Comparison of ENCODE assay signal across 30 mouse cellular contexts in genomic region chrX:56269706-56270105, GRCm38 (mm10). TPM values are rescaled to one million over a fixed set of nuclear protein-coding genes. Genes with fewer than 3 reads are reported as not detected.
A peak's percentile ranks its signal among the peaks of the same experiment; 100 is the strongest.
DNase-seq lines count a peak whose midpoint lies in the region; ATAC-seq lines count a peak whose summit lies in the region.
"Had no signal": no experiment of that assay in that cellular context is flagged by ENCODE, and none has a peak within 500 bp of the region (broad histone marks: within the 10 kb centered on the region; RNA-seq: fewer than 3 reads in every experiment).

No protein-coding gene starts in this region.

- no peak for ATAC-seq in erythroblast, adult 5-6 weeks (replicated peaks; ENCODE audit: low FRiP score, poor library complexity, severe bottlenecking)
- ATAC-seq: forebrain, postnatal 0 days; intestine, postnatal 0 days; midbrain, embryonic 16.5 days had no signal

- DNase-seq in layer of hippocampus, adult 9-11 months: peak; percentile 6
- DNase-seq in layer of hippocampus, adult 11-12 months (ENCODE audit: low spot score): no peak
- DNase-seq in left cerebral cortex, adult 18-20 months (ENCODE audit: low spot score in 2 of 2): peak; percentile 26 to 39
- peak; percentile 16 to 82 for DNase-seq in left cerebral cortex, postnatal 25 days (ENCODE audit: low spot score in 2 of 2)
- peak; percentile 4 for DNase-seq in right cerebral cortex, postnatal 25 days
- DNase-seq in urinary bladder, postnatal 25 days (ENCODE audit: low spot score): no peak
- no peak for DNase-seq in cerebellum, adult 18-20 months
- DNase-seq: adrenal gland, adult 8-10 months; cerebellum, adult 11 months; cerebellum, postnatal 10 days; forebrain, postnatal 0 days; gastrocnemius, postnatal 25 days; heart, adult 18-20 months; heart, postnatal 4 days; kidney, adult 9 months; kidney, postnatal 10 days; liver, embryonic 13.5 days; lung, adult 2 months; lung, postnatal 10 days; spleen, adult 18-20 months; thymus, adult 18-20 months; thymus, postnatal 25 days had no signal

- intact Hi-C loops in left cerebral cortex, postnatal 25 days (cut with DNase I): loop anchor here (5.0 kb wide), 1 partner anchor 73 kb away; no protein-coding TSS in a partner anchor

RNA-seq across cellular contexts. Expression of gene Gm773, which starts 57.0 kb away (rescaled TPM):
- total RNA-seq in left cerebral cortex, adult 18-20 months (2021): not detected
- total RNA-seq in left cerebral cortex, postnatal 25 days (2021): not detected
- total RNA-seq in erythroblast, adult 5-6 weeks (2015; ENCODE audit: low replicate concordance): not detected in 2 replicates
- not detected in 2 replicates for total RNA-seq in erythroblast, adult 5-6 weeks (2017; ENCODE audit: low replicate concordance)
- total RNA-seq: adrenal gland, adult 8-10 months; common myeloid progenitor, adult 5-6 weeks; forebrain, postnatal 0 days; G1E; gastrocnemius, adult 18-20 months; gastrocnemius, postnatal 25 days; heart, adult 18-20 months; heart, postnatal 4 days; layer of hippocampus, postnatal 10 days; neutrophil, adult 5-6 weeks had no signal

Comparison
In these comparisons a context has a peak if more than half of its experiments do, and no peak if none do; other contexts are left out.
1. DNase-seq: peak in layer of hippocampus, adult 9-11 months (single experiment), left cerebral cortex, adult 18-20 months (2 of 2), left cerebral cortex, postnatal 25 days (2 of 2) and right cerebral cortex, postnatal 25 days (single experiment); none in layer of hippocampus, adult 11-12 months (single experiment), urinary bladder, postnatal 25 days (single experiment) and cerebellum, adult 18-20 months (0 of 2).